Mouse (Mus musculus) adrenal gland, postnatal 25 days (tissue): ENCODE data around the gene Pacsin1. TPM values are rescaled to one million over a fixed set of nuclear protein-coding genes. Genes with fewer than 3 reads are reported as not detected.
A peak's percentile ranks its signal among the peaks of the same experiment; 100 is the strongest.
"Not testable (repeated sequence)": the region's sequence is repeated elsewhere in the genome, so short reads cannot be mapped to it uniquely, and the experiment has no call there.

ENCODE experiments used
- DNase-seq: peaks from one replicate; pipeline ENCODE4 v3.0.0; 2021; ENCODE audit warnings: mixed read lengths
- total RNA-seq: library from RNA; stranded (reverse); gene quantifications from 2 replicates; pipeline ENCODE4 v1.2.3, GENCODE M21; 2021

Gene Pacsin1
- total RNA-seq, 1 experiment from 2014 or later = 3.9 TPM

DNA sequence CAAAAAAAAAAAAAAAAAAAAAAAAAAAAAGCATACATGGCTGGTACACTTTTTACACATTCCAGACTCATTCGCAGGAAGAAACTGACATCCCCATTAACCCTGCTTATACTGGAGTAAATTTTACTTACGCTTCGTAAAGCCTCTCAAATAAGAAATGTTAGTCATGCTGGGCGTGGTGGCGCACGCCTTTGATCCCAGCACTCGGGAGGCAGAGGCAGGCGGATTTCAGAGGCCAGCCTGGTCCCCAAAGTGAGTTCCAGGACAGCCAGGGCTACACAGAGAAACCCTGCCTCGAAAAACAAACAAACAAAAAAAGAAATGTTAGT lies 19.8 kb upstream of the Pacsin1 start:
- not testable (repeated sequence) for DNase-seq

DNA sequence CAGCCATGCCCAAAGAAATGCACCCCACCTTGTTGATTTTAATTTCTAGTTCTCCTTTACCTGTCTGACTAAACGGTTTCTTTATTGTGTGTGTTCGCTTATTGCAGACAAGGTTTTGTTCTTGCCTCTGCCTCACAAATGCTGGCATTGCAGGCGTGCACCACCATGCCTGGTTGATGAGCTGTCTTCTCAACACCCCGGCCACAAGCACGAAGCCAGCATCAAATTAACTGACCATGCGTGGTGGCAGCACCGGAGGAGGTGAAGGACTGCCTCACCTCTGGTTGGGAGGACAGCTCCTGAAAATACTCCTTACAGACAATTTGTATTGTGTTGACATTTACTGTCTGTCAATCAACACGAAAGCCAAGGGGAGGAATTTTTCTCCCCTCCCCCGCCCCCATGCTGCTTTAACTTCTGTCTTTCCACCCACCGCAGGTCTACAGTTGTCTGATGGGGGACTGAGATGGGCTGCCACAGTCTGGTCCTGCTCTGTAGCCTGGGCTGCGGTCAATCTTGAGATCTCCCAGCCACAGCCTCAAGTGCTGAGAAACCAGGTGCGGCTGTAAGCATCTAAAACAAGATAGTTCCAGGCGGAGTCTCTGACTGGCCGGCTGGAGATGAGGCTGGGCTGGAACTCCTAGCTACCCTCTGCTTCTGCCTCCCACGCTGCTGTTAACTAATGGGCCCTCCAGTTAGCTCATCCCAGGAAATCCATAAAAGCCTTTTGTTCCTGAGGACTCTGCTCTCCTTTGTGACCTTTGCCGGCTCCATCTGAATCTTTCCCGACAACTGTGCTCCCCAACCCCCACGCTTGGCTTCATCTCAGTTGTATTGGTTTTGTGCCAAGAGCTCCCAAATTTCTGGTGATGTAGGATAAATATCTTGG lies 18.9 kb upstream of the Pacsin1 start, which contains the start of gene Rps10:
TSS of gene Rps10 (minus strand) at position 538 of the 889 bp plus-strand sequence.
- no peak for DNase-seq

DNA sequence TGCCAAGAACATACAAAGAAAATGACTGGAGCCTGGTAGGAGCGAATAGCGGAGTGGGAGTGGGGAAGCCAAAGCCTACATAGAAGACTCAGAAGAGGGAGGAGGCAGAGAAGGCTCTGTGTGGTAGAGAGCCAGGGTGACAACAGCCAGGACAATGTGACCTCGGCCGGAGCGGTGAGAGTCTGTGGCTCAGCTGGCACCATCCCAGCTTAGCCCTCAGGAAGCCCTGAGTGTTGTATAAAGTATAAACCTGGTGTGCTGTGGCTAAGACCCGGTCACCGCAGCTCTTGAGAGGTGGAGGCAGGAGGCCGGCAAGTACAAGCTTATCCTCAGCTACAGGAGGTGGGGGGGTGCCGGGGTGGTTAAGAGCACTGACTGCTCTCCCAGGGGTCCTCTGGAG lies 18.0 kb upstream of the Pacsin1 start:
- no peak for DNase-seq

DNA sequence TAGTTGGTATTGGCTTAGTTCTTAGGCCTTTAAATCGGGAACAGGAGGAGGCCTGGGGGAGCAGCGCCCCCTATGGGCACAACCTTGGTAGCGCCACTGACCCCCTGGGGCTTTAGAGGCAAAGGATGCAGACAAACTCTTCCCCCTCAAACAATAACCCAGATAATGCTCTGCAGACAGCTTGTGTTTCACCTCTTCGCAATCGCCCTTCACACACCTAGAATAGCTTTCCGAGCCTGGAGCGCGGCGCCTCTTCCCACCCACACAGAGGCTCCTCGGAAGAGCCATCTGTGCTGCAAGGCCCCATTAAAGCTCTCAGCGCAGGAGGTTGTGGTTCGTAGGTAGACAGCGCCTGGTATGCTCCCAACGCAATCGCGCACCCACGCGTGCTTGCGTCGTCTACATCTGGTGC lies 16.4 kb upstream of the Pacsin1 start:
- no peak for DNase-seq

DNA sequence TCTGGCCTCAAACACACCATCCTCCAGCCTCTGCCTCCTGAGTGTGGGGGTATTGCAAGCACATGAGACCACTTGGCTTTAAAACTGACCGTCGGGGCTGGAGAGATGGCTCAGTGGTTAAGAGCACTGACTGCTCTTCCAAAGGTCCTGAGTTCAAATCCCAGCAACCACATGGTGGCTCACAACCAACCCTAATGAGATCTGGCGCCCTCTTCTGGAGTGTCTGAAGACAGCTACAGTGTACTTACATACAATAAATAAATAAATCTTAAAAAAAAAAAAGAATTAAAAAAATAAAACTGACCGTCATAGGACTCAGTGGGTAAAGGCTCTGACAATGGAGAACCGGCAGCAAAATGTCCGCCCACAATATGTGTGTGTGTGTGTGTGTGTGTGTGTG lies 15.5 kb upstream of the Pacsin1 start:
- not testable (repeated sequence) for DNase-seq

DNA sequence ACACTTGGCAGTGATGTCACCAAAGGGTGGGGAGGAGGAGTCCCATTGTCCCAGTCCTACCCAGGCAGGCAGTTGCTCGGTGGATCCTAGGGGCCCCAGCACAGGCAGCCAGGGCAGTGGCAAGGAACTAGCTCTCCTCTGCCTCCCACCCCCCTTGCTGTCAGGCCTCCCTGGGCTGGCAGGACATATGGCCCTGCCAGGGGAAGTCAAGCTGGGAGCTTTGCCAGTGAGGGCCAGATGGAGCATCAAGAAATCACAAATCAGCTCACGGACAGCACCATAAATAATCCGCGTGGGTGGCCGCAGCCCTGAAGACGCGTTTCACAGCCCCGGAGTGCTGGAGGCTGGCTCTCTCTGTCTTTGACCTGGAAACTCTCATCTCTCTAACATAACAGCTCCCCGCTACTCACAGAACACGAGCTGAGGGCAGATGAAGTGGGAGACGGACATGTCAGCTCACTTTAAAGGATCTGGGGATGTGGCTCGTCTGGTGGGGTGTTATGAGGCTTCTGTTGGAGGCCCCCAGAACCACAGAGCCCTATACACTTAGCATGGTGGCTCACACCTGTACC lies 12.7 kb upstream of the Pacsin1 start:
- DNase-seq = peak; percentile 69

DNA sequence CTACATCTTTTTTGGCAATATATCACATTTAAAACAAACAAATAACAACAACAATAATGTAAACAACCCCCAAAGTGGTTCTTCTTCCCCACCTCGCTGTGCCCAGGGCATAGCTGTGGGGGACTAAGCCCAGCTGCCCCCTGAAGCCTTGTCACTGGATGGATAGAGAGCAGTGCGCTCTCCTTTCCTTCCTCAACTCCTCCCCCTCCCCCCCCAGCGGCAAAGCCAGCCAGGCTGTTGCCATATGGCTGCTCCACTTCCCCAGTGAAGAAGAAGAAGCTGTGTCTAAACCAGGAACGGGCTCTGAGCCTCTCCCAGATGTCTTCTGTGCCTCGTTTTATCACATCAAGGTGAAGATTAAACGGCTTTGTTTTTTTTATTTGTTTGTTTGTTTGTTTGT lies 12.2 kb upstream of the Pacsin1 start:
- DNase-seq = no peak

DNA sequence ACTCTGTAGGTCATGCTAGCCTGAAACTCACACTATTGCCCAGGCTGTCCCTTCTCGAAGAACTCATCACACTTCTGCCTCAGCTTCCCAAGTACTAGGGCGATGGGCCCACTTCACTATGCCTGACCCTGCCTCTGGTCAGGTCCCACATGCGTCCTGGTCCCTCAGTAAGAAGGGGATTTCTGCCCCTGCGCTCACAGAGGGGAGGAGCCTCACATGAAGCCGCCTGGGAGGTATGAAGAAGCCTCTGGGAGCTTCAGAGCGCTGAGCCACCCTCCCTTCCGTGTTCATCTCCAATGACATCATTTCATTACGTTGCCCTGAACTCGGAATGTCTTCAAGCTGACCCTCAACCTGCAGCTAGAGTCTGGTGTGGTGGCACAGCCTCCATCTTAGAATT lies 11.6 kb upstream of the Pacsin1 start:
- no peak for DNase-seq

DNA sequence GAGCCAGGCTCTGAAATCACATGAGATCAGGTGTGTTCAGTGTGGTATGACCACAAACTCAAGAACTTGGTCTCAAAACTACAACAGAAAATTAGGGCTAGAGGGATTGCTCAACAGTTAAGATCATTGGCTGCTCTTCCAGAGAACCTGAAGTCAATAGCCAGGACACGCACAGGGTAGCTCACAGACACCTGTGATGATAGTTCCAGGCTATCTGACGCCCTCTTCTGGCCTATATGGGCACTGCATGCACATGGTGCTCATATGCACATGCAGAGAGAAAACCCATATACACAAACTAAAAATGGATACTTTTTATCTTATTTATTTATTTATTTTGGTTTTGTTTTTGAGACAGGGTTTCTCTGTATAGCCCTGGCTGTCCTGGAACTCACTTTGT lies 10.7 kb upstream of the Pacsin1 start:
- no peak for DNase-seq

DNA sequence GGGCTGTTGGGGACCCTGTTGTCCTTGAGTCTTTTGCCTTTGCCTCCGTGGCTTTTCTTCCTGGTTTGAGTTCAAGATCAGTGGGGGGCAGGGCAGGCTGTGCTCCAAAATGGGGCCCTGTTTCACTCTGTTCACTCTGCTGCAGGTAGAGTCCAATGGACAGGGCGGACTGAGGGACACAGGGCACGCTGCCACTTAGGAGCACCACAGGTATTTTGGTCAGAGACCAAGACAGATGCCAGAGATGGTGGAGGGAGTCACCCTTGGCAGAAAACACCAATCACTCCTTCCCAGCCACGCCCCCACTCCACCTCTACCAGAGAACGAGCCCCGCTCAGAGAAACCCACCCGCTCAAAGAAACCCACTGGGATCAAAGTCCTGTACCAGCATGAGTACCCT lies 9.5 kb upstream of the Pacsin1 start:
- no peak for DNase-seq

DNA sequence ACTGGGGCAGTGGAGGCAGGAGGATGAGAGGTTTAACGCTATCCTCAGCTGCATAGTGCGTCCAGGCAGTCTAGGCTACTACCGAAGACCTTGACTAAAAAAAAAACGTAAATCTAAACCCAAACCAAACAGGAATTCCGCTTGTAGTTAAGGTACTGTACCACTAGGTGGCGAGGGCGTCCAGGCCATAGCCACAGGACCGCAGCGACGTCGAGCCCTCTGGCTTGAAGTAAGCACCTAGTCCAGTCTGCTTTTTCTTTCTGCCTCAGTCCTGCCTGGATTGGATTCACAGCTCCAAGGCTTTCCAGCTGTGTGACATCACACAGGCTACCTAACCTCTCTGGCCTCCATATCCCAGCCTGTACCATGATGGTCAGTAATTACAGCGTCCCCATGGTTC lies 5.1 kb upstream of the Pacsin1 start:
- peak; percentile 69 for DNase-seq

DNA sequence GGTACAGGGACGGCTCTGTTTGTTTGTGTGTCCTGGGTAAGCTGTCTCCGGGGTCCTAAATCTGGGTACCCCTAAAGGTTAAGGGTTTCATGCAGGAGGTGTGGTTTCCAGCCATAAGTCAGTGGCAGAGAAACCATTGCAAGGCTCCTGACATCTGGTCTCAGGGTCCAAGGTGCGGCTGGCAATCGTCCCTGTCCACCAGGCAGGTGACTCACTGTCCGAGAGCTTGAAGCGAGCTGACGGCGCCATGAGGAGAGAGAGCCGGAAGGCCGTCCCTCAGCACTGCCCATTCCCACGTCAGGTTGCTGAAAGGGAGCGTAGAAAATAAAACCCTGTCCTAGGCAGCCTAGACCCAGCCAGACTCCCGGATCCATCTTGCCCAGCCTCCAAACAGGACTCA lies 4.7 kb upstream of the Pacsin1 start:
- DNase-seq = no peak

DNA sequence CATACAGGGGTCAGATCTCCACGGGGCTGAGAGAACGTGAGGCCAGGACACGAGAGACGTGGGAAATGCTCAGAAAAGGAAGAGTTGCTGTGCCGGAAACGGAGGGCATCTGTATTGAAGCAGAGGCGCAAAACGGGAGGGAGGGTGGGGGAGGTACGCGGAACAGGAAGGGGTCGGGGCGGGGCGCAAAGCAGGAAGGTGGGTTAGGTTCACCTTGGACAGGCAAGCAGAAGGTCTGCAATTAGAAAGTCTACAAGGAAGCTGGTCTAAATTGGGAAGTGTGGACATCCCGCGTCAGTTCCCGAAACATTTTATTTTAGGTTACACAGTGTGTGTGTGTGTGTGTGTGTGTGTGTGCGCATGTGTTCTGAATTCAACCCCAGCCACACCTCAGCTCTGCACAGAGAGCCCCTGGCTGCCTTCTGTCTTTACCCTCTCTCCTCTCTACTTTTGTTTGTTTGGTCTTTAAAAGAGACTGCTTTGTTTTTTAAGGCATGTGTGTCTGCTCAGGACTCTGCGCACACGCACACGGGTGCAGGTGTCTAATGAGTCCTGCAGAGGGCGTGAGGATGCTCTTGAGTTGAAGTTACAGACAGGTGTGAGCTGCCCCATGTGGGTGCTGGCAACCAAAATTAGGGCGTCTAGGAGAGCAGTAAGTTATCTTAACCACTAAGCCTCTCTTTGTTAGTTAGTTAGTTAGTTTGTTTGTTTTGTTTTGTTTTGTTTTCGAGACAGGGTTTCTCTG lies 3.1 kb upstream of the Pacsin1 start:
- no peak for DNase-seq

DNA sequence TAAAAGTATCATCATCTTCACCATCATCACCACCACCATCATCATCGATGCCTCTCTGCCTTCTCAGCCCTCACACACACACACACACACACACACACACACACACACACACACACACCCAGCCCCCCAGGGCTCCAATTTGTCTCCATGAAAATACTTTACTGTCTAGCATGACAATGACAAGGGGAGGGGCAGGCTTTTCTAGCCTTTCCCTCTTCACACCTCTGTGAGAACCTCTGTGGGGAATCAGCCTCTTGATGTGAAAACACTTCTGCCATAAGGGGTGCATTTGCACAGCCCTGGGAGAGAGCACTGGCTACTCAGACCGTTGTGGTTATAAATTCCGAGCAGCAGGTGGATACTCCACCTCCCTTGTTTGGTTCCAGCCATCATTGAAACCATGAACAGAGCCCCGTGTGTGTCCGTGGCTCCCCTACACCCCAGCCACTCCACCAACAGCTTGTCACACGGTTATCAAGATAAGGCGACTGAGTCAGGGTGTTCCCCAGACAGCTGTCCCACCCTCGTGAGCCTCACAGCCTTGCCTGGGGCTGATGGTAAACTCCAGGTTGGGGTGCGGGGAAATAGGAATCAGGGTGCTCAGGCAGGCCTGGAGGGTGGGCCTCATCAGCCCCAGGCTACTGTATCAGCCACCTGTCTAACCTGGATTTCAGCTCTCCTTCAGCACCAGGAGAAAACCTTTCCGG lies 1.9 kb upstream of the Pacsin1 start:
- no peak for DNase-seq

DNA sequence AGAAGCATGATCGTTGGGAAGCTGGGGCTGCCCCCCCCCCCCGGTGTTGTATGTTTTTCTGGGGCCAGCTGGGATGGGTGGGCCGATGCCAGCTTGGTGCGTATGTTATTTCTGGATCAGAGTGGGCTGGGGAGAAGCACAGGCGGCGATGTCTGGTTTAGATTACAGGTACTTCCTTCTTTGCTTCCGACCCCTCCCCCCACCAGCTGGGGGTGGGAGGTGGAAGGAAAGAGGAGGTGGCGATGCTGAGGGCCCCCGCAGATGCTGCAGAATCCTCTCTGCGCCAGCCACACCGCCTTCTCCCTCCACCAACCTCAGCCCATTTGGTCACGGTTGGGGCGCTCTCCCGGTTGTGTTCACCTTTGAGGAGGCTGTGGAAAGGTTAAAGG lies 696 bp downstream of the Pacsin1 start:
- DNase-seq = no peak

DNA sequence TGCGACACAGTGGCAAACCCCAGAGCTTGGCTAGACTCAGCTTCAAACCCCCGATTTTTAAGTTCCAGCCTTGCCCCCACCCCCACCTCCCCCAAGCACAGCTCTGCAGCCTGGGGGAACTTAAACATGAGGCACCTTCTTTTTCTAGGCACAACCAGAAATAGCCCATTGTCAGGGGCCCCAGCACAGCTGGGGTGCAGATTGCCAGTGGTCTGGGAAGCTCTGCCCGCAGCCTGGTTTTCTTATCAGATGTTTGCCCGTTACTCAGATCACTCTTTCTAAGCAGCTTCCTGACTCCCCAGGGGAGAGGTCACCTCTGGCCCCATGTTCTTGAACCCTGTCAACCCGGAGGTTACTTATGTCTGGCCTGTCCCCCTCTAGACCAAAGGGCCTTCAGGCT lies 1.1 kb downstream of the Pacsin1 start:
- no peak for DNase-seq

DNA sequence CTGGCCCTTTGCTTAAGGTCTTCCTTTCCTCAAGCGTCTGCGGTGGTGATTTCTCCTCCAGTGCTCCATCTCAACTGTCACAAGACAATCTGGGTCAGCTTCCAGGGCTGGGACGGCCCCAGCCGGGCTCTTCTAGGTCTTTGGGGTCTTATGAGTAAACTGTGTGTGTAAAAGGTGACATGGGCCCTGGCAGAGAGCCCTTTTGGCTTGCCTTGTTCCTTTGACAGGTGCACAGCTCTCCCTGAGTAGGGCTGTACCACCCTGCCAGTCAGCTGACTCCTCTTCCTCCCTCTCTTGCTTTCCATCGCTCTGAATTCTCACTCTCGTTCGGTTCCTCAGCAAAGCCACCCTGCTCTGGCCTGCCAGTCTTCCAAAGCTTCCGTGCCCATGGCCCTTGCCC lies 1.8 kb downstream of the Pacsin1 start:
- DNase-seq = no peak

DNA sequence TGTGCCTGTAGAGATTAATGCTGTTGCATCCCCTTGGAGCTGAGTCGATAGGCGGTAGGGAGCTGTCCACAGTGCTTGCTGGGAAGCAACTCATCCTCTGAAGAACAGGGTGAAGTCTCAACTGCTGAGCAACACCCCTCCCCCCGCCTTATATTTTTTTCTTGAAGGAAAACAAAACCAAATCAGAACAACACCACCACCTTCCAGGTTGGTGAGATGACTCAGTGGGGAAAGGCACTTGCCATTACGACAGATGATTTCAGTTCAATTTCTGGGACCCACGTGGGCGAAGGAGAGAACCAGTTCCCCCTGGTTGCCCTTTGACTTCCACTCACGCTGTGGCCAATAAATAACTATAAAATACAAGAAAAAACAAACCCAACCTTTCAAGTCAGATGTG lies 3.5 kb downstream of the Pacsin1 start:
- DNase-seq = no peak

DNA sequence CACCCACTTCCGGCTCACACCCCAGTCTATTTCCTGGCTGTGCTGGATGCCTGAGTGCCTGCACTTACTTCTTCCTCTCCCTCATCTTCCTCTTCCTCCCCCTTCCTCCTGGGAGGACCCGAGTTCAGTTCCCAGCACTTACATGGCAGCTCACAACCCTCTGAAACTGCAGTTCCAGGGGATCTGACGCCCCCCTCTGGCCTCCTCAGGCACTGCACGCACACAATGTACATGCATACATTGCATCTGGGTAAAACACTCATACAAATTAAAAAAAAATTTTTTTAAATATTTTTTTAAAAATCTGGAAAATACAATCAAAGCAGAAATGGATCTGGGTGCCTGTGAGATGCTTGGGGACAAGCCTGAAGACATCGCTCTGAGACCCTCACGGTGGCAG lies 16.4 kb downstream of the Pacsin1 start:
- DNase-seq = no peak

DNA sequence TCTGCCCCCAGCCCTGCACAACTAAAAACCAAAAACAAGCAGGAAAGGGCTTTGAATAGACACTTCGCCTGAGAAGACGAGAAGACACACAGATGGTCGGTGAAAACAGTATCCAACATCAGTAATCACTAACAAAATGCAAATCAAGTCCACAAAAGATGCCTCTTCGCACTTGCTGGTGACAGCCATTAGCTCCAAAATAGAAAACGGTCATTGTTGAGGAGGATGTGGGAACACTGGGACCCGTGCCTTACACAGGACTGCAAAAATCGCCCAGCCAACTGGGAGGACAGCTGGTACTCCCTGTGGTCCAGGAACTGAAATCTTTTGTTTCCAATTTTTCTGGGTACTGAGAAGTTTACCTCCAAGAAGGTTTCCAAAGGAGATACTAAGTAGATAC lies 18.6 kb downstream of the Pacsin1 start:
- no peak for DNase-seq

DNA sequence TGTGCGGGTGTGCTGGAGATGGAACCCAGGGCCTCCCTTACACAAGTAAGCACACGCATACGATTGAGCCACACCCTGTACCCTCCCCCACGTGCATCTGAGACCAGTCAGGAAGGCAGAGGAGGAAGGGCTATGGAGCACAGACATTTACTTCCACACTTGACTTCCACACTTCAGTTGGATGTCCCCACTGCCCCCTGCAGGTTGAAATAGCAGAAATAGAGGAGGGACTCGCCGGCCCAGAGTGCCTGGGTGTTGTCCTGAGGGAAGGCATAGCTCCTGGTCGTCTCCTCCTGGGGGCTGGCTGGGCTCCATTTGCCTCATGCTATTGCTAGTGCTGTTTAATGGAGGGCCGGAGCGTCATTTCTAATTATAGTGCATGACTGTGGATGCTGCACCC lies 20.1 kb downstream of the Pacsin1 start:
- DNase-seq = no peak

DNA sequence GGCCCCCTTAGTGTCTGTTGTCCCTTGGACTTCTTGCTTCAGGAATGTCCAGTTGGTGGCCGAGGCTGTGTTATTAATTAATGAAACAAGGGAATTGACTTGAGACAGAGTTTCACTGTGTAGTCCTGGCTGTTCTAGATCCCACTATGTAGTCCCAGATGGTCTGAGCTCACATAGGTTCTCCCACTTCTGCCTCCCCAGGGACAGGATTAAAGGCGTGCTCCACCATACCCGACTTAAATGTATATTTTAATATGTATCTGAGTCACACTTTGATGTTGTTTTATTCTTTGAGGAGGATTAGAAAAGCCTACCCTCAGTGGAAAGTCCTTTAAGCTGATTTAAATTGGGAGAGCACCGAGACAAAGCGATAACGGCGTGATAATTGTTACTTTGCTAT lies 21.0 kb downstream of the Pacsin1 start:
- DNase-seq = no peak

DNA sequence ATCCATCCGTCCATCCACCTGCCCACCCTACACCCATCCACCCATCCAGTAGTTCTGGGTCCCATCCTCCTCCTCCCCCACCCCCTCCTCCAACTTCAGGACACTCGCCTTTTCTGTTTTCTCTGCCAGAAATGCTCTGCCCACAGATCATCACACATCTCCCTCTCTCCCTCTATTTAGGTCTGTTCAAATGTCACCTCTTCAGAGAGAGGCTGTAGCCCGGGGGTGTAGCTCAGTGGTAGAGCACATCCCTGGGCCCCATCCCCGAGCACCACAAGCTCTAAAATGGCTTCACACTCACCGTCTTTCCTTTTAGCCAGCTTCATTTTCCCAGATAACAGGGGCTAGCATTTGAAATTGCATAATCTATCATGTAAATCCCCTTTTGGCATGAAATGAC lies 22.4 kb downstream of the Pacsin1 start:
- no peak for DNase-seq
